Mouse (Mus musculus) spleen, postnatal 10 days (tissue): ENCODE data around the gene Il11.
"Not testable (repeated sequence)": the region's sequence is repeated elsewhere in the genome, so short reads cannot be mapped to it uniquely, and the experiment has no call there.

Experiments
- DNase-seq, 2 experiments: peaks; one replicate each; pipeline ENCODE4 v3.0.0; 2021 to 2022; ENCODE audit warnings: low spot score in 2 of 2

Gene Il11

GRCm38 (mm10) chr7:4782759-4783158 is at the start of gene Il11, which contains the start of gene Tmem190:
Gene Il11, minus strand, starts transcription at chr7:4782859.
Gene Tmem190, plus strand, starts transcription at chr7:4782937.
- DNase-seq: no peak

- DNase-seq: no peak
Measured at GRCm38 (mm10) chr7:4830476-4830875, 47.8 kb upstream of the Il11 start.

- DNase-seq: no peak
Measured at GRCm38 (mm10) chr7:4825365-4825764, 42.7 kb upstream of the Il11 start.

- no peak for DNase-seq
Measured at GRCm38 (mm10) chr7:4822162-4822907, 39.7 kb upstream of the Il11 start.

- DNase-seq: no peak
Measured at GRCm38 (mm10) chr7:4821690-4822089, 39.0 kb upstream of the Il11 start.

- not testable (repeated sequence) for DNase-seq
Measured at GRCm38 (mm10) chr7:4820925-4821324, 38.3 kb upstream of the Il11 start.

- no peak for DNase-seq
Measured at GRCm38 (mm10) chr7:4816559-4816958, 33.9 kb upstream of the Il11 start.

- peak; percentile 30 to 47 for DNase-seq
Measured at GRCm38 (mm10) chr7:4813105-4813791, 30.6 kb upstream of the Il11 start.

- peak; percentile 99 to 100 for DNase-seq
Measured at GRCm38 (mm10) chr7:4812303-4813104, 29.8 kb upstream of the Il11 start, which contains the start of gene Ube2s. Gene Ube2s, minus strand, starts transcription at chr7:4812590.

- peak in 1 of 2 experiments; percentile 60 for DNase-seq
Measured at GRCm38 (mm10) chr7:4811842-4812302, 29.2 kb upstream of the Il11 start.

GRCm38 (mm10) chr7:4811131-4811530 is 28.5 kb upstream of the Il11 start:
- not testable (repeated sequence) for DNase-seq

- peak in 1 of 2 experiments; percentile 62 for DNase-seq
Measured at GRCm38 (mm10) chr7:4806716-4807115, 24.1 kb upstream of the Il11 start.

GRCm38 (mm10) chr7:4802247-4802646 is 19.6 kb upstream of the Il11 start:
- no peak for DNase-seq

- DNase-seq: peak in 1 of 2 experiments; percentile 40
Measured at GRCm38 (mm10) chr7:4795767-4796433, 13.2 kb upstream of the Il11 start.

GRCm38 (mm10) chr7:4794631-4795168 is 12.0 kb upstream of the Il11 start:
- DNase-seq: no peak

- no peak for DNase-seq
Measured at GRCm38 (mm10) chr7:4793674-4794073, 11.0 kb upstream of the Il11 start.

GRCm38 (mm10) chr7:4793248-4793647 is 10.6 kb upstream of the Il11 start:
- DNase-seq: peak; percentile 37 to 43

- DNase-seq: peak; percentile 90 to 95
Measured at GRCm38 (mm10) chr7:4792278-4793212, 9.9 kb upstream of the Il11 start, which contains the start of gene Rpl28. Gene Rpl28, plus strand, starts transcription at chr7:4792874.

- peak in 1 of 2 experiments; percentile 69 for DNase-seq
Measured at GRCm38 (mm10) chr7:4789436-4789935, 6.8 kb upstream of the Il11 start, which contains the start of gene Tmem238. Gene Tmem238, minus strand, starts transcription at chr7:4789656.
